Mouse (Mus musculus): ENCODE measurements at regions not wholly inside any gene's neighbourhood (a gene's known extent, or its start where the extent isn't known, plus 50 kb on each side); places are given as distances from the start of the nearest gene placed in this dataset.

GRCm38 (mm10) chr13:42358588-42358987 is 57.3 kb downstream of the Edn1 start:
- Histone ChIP-seq H3K27me3 (ENCODE audit: low read depth, poor library complexity, severe bottlenecking) (no peaks in the 10 kb centered on the region), H3K27ac (replicated peaks) (no peak overlapping the region), H3K36me3 (no peaks in the 10 kb centered on the region), H3K4me1 (no peaks in the 10 kb centered on the region), H3K4me3 (no peak overlapping the region), H3K9me3 (replicated peaks) (no peaks in the 10 kb centered on the region)
- no peak for DNase-seq (ENCODE audit: low spot score)
- 87% methylated on average over 9 of the region's 9 CpGs for WGBS

- no peak overlapping the region for H3K27ac ChIP-seq (replicated peaks)
- WGBS = 89% methylated on average over 7 of the region's 7 CpGs
- H3K4me3 ChIP-seq = no peak overlapping the region
- no peaks in the 10 kb centered on the region for H3K36me3 ChIP-seq
- no peak for DNase-seq (ENCODE audit: low spot score)
- no peaks in the 10 kb centered on the region for H3K27me3 ChIP-seq (ENCODE audit: low read depth, poor library complexity, severe bottlenecking)
- no peaks in the 10 kb centered on the region for H3K9me3 ChIP-seq (replicated peaks)
- H3K4me1 ChIP-seq = no peaks in the 10 kb centered on the region
Observed at GRCm38 (mm10) chr13:42367655-42368554, 66.6 kb downstream of the Edn1 start.

- Histone ChIP-seq H3K4me3 (no peak overlapping the region), H3K27ac (replicated peaks) (no peak overlapping the region), H3K9me3 (replicated peaks) (no peaks in the 10 kb centered on the region), H3K27me3 (ENCODE audit: low read depth, poor library complexity, severe bottlenecking) (no peaks in the 10 kb centered on the region), H3K4me1 (no peaks in the 10 kb centered on the region), H3K36me3 (no peaks in the 10 kb centered on the region)
- no peak for DNase-seq (ENCODE audit: low spot score)
- WGBS = 81% methylated on average over 1 of the region's 1 CpGs
Observed at GRCm38 (mm10) chr13:42369826-42370225, 68.5 kb downstream of the Edn1 start.

- no peak for DNase-seq (ENCODE audit: low spot score)
- Histone ChIP-seq H3K27ac (replicated peaks) (no peak overlapping the region), H3K4me3 (no peak overlapping the region), H3K36me3 (no peaks in the 10 kb centered on the region), H3K27me3 (ENCODE audit: low read depth, poor library complexity, severe bottlenecking) (no peaks in the 10 kb centered on the region), H3K4me1 (no peaks in the 10 kb centered on the region), H3K9me3 (replicated peaks) (no peaks in the 10 kb centered on the region)
- 93% methylated on average over 4 of the region's 4 CpGs for WGBS
Observed at GRCm38 (mm10) chr13:42372201-42372600, 70.9 kb downstream of the Edn1 start.

- no peaks in the 10 kb centered on the region for H3K36me3 ChIP-seq
- no peaks in the 10 kb centered on the region for H3K9me3 ChIP-seq (replicated peaks)
- no peak overlapping the region for H3K4me3 ChIP-seq
- H3K27me3 ChIP-seq (ENCODE audit: low read depth, poor library complexity, severe bottlenecking) = no peaks in the 10 kb centered on the region
- 86% methylated on average over 8 of the region's 8 CpGs for whole genome bisulfite sequencing
- H3K4me1 ChIP-seq = no peaks in the 10 kb centered on the region
- no peak overlapping the region for H3K27ac ChIP-seq (replicated peaks)
- DNase-seq (ENCODE audit: low spot score) = no peak
Observed at GRCm38 (mm10) chr13:42374181-42374596, 72.9 kb downstream of the Edn1 start.

- Histone ChIP-seq H3K36me3 (no peaks in the 10 kb centered on the region), H3K27me3 (ENCODE audit: low read depth, poor library complexity, severe bottlenecking) (no peaks in the 10 kb centered on the region), H3K4me3 (no peak overlapping the region), H3K4me1 (no peaks in the 10 kb centered on the region), H3K9me3 (replicated peaks) (no peaks in the 10 kb centered on the region), H3K27ac (replicated peaks) (no peak overlapping the region)
- 75% methylated on average over 6 of the region's 6 CpGs for WGBS
- no peak for DNase-seq (ENCODE audit: low spot score)
Observed at GRCm38 (mm10) chr13:42379675-42380074, 78.4 kb downstream of the Edn1 start.

- Histone ChIP-seq H3K4me1 (no peaks in the 10 kb centered on the region), H3K27me3 (ENCODE audit: low read depth, poor library complexity, severe bottlenecking) (no peaks in the 10 kb centered on the region), H3K9me3 (replicated peaks) (no peaks in the 10 kb centered on the region), H3K27ac (replicated peaks) (no peak overlapping the region), H3K4me3 (no peak overlapping the region), H3K36me3 (no peaks in the 10 kb centered on the region)
- WGBS = 93% methylated on average over 4 of the region's 4 CpGs
- DNase-seq (ENCODE audit: low spot score) = no peak
Observed at GRCm38 (mm10) chr13:42383099-42383498, 81.8 kb downstream of the Edn1 start.

GRCm38 (mm10) chr13:42390389-42390788 is 89.1 kb downstream of the Edn1 start:
- Histone ChIP-seq H3K36me3 (no peaks in the 10 kb centered on the region), H3K4me3 (no peak overlapping the region), H3K4me1 (no peaks in the 10 kb centered on the region), H3K27ac (replicated peaks) (no peak overlapping the region), H3K9me3 (replicated peaks) (no peaks in the 10 kb centered on the region), H3K27me3 (ENCODE audit: low read depth, poor library complexity, severe bottlenecking) (no peaks in the 10 kb centered on the region)
- 90% methylated on average over 1 of the region's 1 CpGs for WGBS
- DNase-seq (ENCODE audit: low spot score) = no peak

GRCm38 (mm10) chr13:42391330-42392005 is 90.2 kb downstream of the Edn1 start:
- Histone ChIP-seq H3K4me3 (no peak overlapping the region), H3K27me3 (ENCODE audit: low read depth, poor library complexity, severe bottlenecking) (no peaks in the 10 kb centered on the region), H3K27ac (replicated peaks) (no peak overlapping the region), H3K4me1 (no peaks in the 10 kb centered on the region), H3K9me3 (replicated peaks) (no peaks in the 10 kb centered on the region), H3K36me3 (no peaks in the 10 kb centered on the region)
- 85% methylated on average over 9 of the region's 9 CpGs for WGBS
- DNase-seq (ENCODE audit: low spot score) = no peak

- no peak for DNase-seq (ENCODE audit: low spot score)
- no peaks in the 10 kb centered on the region for H3K36me3 ChIP-seq
- H3K9me3 ChIP-seq (replicated peaks) = no peaks in the 10 kb centered on the region
- no peaks in the 10 kb centered on the region for H3K4me1 ChIP-seq
- H3K27ac ChIP-seq (replicated peaks) = no peak overlapping the region
- H3K27me3 ChIP-seq (ENCODE audit: low read depth, poor library complexity, severe bottlenecking) = no peaks in the 10 kb centered on the region
- WGBS = 95% methylated on average over 7 of the region's 7 CpGs
- H3K4me3 ChIP-seq = no peak overlapping the region
Observed at GRCm38 (mm10) chr13:42392701-42393100, 91.4 kb downstream of the Edn1 start.

GRCm38 (mm10) chr13:42394572-42394971 is 93.3 kb downstream of the Edn1 start:
- 84% methylated on average over 2 of the region's 2 CpGs for WGBS
- no peaks in the 10 kb centered on the region for H3K27me3 ChIP-seq (ENCODE audit: low read depth, poor library complexity, severe bottlenecking)
- H3K4me3 ChIP-seq = no peak overlapping the region
- H3K4me1 ChIP-seq = no peaks in the 10 kb centered on the region
- H3K9me3 ChIP-seq (replicated peaks) = no peaks in the 10 kb centered on the region
- H3K27ac ChIP-seq (replicated peaks) = no peak overlapping the region
- DNase-seq (ENCODE audit: low spot score) = no peak
- H3K36me3 ChIP-seq = no peaks in the 10 kb centered on the region

- H3K4me3 ChIP-seq = no peak overlapping the region
- DNase-seq (ENCODE audit: low spot score) = no peak
- no peaks in the 10 kb centered on the region for H3K36me3 ChIP-seq
- peak overlapping the region; percentile 60; the same call in 1 of the 2 replicates for H3K27ac ChIP-seq (replicated peaks)
- WGBS = 44% methylated on average over 2 of the region's 2 CpGs
- no peaks in the 10 kb centered on the region for H3K27me3 ChIP-seq (ENCODE audit: low read depth, poor library complexity, severe bottlenecking)
- peaks cover 14% of the 10 kb centered on the region for H3K4me1 ChIP-seq
- no peaks in the 10 kb centered on the region for H3K9me3 ChIP-seq (replicated peaks)
Observed at GRCm38 (mm10) chr13:42401513-42401912, 100.2 kb downstream of the Edn1 start.

Data from midbrain, embryonic 10.5 days (tissue).